Mouse (Mus musculus): Measurements from ENCODE around the gene Filip1.

DNA sequence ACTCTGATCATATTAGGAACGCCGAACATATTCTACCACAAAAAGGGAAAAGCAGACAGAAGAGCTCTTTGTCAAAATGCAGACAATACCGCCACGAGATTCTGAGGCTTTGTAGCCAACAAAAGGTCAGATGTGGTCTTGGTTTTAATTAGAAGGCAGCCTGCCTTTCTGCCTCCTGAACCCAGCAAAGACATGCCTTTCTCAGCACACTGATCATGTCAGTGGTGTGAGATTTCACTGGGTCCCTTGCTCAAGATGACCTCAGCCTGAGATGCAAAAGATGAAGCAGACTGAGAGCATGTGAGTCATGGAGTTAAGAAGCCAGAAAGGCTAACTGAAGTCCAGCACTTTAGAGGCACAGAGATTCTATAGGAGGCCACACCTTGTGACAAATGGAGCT, 122.2 kb downstream of the Filip1 start:
- no peak for TF ChIP-seq USF1 (IDR thresholded peaks at IDR 0.05; ENCODE audit: low read depth, low read length)
- TF ChIP-seq E2F4 (IDR thresholded peaks at IDR 0.05; ENCODE audit: borderline replicate concordance, low read depth, low read length), result no peak
- TF ChIP-seq POLR2A (IDR thresholded peaks at IDR 0.05; ENCODE audit: control insufficient read depth in 1 of 2, insufficient read depth in 1 of 2, low read depth in 1 of 2, low read length in 2 of 2, poor library complexity in 1 of 2), result no peak
- no peak for TF ChIP-seq ZNF384 (IDR thresholded peaks at IDR 0.05; ENCODE audit: low read depth, low read length)
- no peak for TF ChIP-seq SIN3A (IDR thresholded peaks at IDR 0.05; ENCODE audit: low read length)
- no peak for TF ChIP-seq RAD21 (IDR thresholded peaks at IDR 0.05; ENCODE audit: low read depth, low read length)
- no peak for TF ChIP-seq CTCF (IDR thresholded peaks at IDR 0.05 in 2 of 3, conservative IDR thresholded peaks at IDR 0.05 in 1 of 3; ENCODE audit: control insufficient read depth in 1 of 3, insufficient read depth in 1 of 3, low read depth in 2 of 3, low read length in 3 of 3, poor library complexity in 1 of 3, severe bottlenecking in 1 of 3)
- no peak for TF ChIP-seq EP300 (IDR thresholded peaks at IDR 0.05; ENCODE audit: low read depth in 1 of 2, low read length in 2 of 2)

Measured in MEL (cell line).